Mouse (Mus musculus) thymus, postnatal 10 days (tissue): ENCODE data around the gene Nup155.
"Not testable (repeated sequence)": the region's sequence is repeated elsewhere in the genome, so short reads cannot be mapped to it uniquely, and the experiment has no call there.

Experiments
- DNase-seq, 2 experiments: peaks; one replicate each; pipeline ENCODE4 v3.0.0; 2021; ENCODE audit warnings: low spot score in 2 of 2

Nup155 gene

GRCm38 (mm10) chr15:8108966-8109743, at the start of gene Nup155:
Gene Nup155, plus strand, starts transcription at chr15:8109273.
- peak; percentile 74 to 82 for DNase-seq

GRCm38 (mm10) chr15:8065221-8065620, 43.9 kb upstream of the Nup155 start:
- DNase-seq = no peak

- not testable (repeated sequence) for DNase-seq
Observed at GRCm38 (mm10) chr15:8073159-8073558, 35.9 kb upstream of the Nup155 start.

GRCm38 (mm10) chr15:8082139-8082538, 26.9 kb upstream of the Nup155 start:
- DNase-seq = no peak

- no peak for DNase-seq
Observed at GRCm38 (mm10) chr15:8087293-8087692, 21.8 kb upstream of the Nup155 start.

- DNase-seq = no peak
Observed at GRCm38 (mm10) chr15:8088715-8089114, 20.4 kb upstream of the Nup155 start.

- DNase-seq = no peak
Observed at GRCm38 (mm10) chr15:8090685-8091084, 18.4 kb upstream of the Nup155 start.

GRCm38 (mm10) chr15:8092668-8093067, 16.4 kb upstream of the Nup155 start:
- DNase-seq = not testable (repeated sequence)

- DNase-seq = peak; percentile 68 to 78
Observed at GRCm38 (mm10) chr15:8097853-8098252, 11.2 kb upstream of the Nup155 start.

- peak; percentile 90 to 98 for DNase-seq
Observed at GRCm38 (mm10) chr15:8098774-8099749, 10.0 kb upstream of the Nup155 start, which contains the start of gene Wdr70. Gene Wdr70, minus strand, starts transcription at chr15:8099209.

GRCm38 (mm10) chr15:8101975-8102542, 7.0 kb upstream of the Nup155 start:
- DNase-seq = not testable (repeated sequence)

- DNase-seq = no peak
Observed at GRCm38 (mm10) chr15:8108360-8108965, 610 bp upstream of the Nup155 start.

GRCm38 (mm10) chr15:8109782-8110181, 709 bp downstream of the Nup155 start:
- DNase-seq = no peak

GRCm38 (mm10) chr15:8129281-8129680, 20.2 kb downstream of the Nup155 start:
- DNase-seq = no peak

- no peak for DNase-seq
Observed at GRCm38 (mm10) chr15:8131268-8131667, 22.2 kb downstream of the Nup155 start.

- no peak for DNase-seq
Observed at GRCm38 (mm10) chr15:8131761-8132160, 22.7 kb downstream of the Nup155 start.

GRCm38 (mm10) chr15:8135606-8136005, 26.5 kb downstream of the Nup155 start:
- no peak for DNase-seq

- no peak for DNase-seq
Observed at GRCm38 (mm10) chr15:8161841-8162240, 52.8 kb downstream of the Nup155 start.

- peak; percentile 85 to 97 for DNase-seq
Observed at GRCm38 (mm10) chr15:8168591-8169265, 59.7 kb downstream of the Nup155 start, which contains the start of gene Cplane1. Gene Cplane1, plus strand, starts transcription at chr15:8169106.

GRCm38 (mm10) chr15:8169266-8169746, 60.2 kb downstream of the Nup155 start:
- peak in 1 of 2 experiments; percentile 35 for DNase-seq

GRCm38 (mm10) chr15:8189563-8189962, 80.5 kb downstream of the Nup155 start:
- no peak for DNase-seq
